Mouse (Mus musculus) heart, embryonic 14.5 days (tissue): Measurements from ENCODE around the gene 1110008P14Rik. TPM values are rescaled to one million over a fixed set of nuclear protein-coding genes. Genes with fewer than 3 reads are reported as not detected.

Experiments
- ATAC-seq: fragments of 200-750 bp; cut with Nextera tagmentation; 2 replicates; pipeline ENCODE4 v1.8.0; 2017; ENCODE audit warnings: low read depth, moderate TSS enrichment; ENCODE audit not compliant: insufficient number of reproducible peaks, insufficient read depth, low FRiP score
- H3K27ac ChIP-seq, 2 experiments: fragments of 200-500 bp in 1 of 2; fragments of 300-500 bp in 1 of 2; sonication (generic) in 1 of 2; replicated peaks in 1 of 2; 2 replicates each; pipeline ENCODE4 v1.5.1; 2012 to 2014; ENCODE audit warnings: low read depth in 2 of 2, low read length in 2 of 2, control low read depth in 1 of 2, mild to moderate bottlenecking in 1 of 2, mixed read lengths in 1 of 2; ENCODE audit not compliant: control insufficient read depth in 1 of 2, insufficient read depth in 1 of 2
- H3K27me3 ChIP-seq: fragments of 300-500 bp; sonication (generic); 2 replicates; pipeline ENCODE4 v1.6.1; 2014; ENCODE audit warnings: mild to moderate bottlenecking, low read length, control low read depth; ENCODE audit not compliant: control insufficient read depth, insufficient read depth
- H3K36me3 ChIP-seq: fragments of 300-500 bp; sonication (generic); 2 replicates; pipeline ENCODE4 v1.6.1; 2014; ENCODE audit warnings: mild to moderate bottlenecking, control low read depth, low read length, mixed read lengths; ENCODE audit not compliant: control insufficient read depth, insufficient read depth
- H3K4me1 ChIP-seq, 2 experiments: fragments of 200-500 bp in 1 of 2; fragments of 300-500 bp in 1 of 2; sonication (generic) in 1 of 2; 2 replicates each; pipeline ENCODE4 v1.6.1; 2012 to 2014; ENCODE audit warnings: low read length in 2 of 2, control low read depth in 1 of 2, mixed read lengths in 1 of 2; ENCODE audit not compliant: control insufficient read depth in 2 of 2, insufficient read depth in 2 of 2
- H3K4me2 ChIP-seq: fragments of 300-500 bp; sonication (generic); 2 replicates; pipeline ENCODE4 v1.6.1; 2014; ENCODE audit warnings: mild to moderate bottlenecking, low read length
- H3K4me3 ChIP-seq, 2 experiments: fragments of 200-500 bp in 1 of 2; fragments of 300-500 bp in 1 of 2; sonication (generic) in 1 of 2; 2 replicates each; pipeline ENCODE4 v1.5.1; 2012 to 2014; ENCODE audit warnings: low read length in 2 of 2, mild to moderate bottlenecking in 2 of 2, control low read depth in 1 of 2, low read depth in 1 of 2, moderate library complexity in 1 of 2; ENCODE audit not compliant: control insufficient read depth in 1 of 2, insufficient read depth in 1 of 2
- H3K9ac ChIP-seq: fragments of 300-500 bp; sonication (generic); 2 replicates; pipeline ENCODE4 v1.6.1; 2014; ENCODE audit warnings: mild to moderate bottlenecking, low read length
- H3K9me3 ChIP-seq: fragments of 300-500 bp; sonication (generic); 2 replicates; pipeline ENCODE4 v1.6.1; 2016; ENCODE audit warnings: low read length, control low read depth; ENCODE audit not compliant: control insufficient read depth
- WGBS: fragments of 180-500 bp; shearing (Covaris S2); extraction: QIAGEN DNeasy Blood & Tissue Kit; methylation state at CpG from one replicate; pipeline ENCODE4 v1.1.7; 2014; 5-methylcytosine and 5-hydroxymethylcytosine counted together
- polyA plus RNA-seq: library from polyadenylated mRNA; unstranded; fragments of >200 nt; fragmentation: Nextera tagmentation; extraction: Ambion mirVana; gene quantifications from 2 replicates; pipeline ENCODE4 v1.2.1, GENCODE M21; 2014

The 1110008P14Rik gene
- polyA plus RNA-seq = 56.6 and 64.5 TPM in 2 replicates

DNA sequence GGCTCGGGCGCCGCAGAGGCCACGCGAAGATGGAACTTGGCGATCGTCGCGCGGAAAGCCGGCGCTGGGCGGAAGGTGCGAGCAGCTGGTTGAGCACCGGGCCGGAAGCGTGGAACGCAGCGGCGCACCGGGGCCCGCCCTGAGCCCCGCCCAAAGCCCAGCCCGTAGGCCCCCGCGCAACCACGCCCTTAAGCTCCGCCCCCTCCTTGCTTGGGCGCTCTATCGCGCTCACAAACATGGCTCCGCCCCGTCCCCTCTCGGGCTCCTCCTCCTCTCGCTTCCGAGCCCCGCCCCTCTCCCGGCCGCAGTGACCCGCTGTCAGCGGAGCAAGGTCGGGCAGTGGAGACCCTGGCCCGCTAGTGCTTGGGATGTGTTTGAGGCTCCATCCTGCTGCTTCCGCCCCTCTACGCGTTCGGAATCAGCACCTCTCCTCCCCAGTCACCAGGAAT is at the start of gene 1110008P14Rik:
Gene 1110008P14Rik, minus strand, starts transcription at position 164 of the 449 bp plus-strand sequence.
- peak within 1 kb of the TSS; percentile 68 to 79 for H3K4me3 ChIP-seq
- H3K27me3 ChIP-seq = peaks cover 8% of the 10 kb centered on the region; the same call in 1 of the 2 replicates
- peak within 1 kb of the TSS; percentile 70 for H3K9ac ChIP-seq
- WGBS = under 1% methylated on average over 31 of the region's 47 CpGs
- H3K36me3 ChIP-seq = peaks cover 29% of the 10 kb centered on the region
- no peaks in the 10 kb centered on the region for H3K9me3 ChIP-seq
- H3K4me1 ChIP-seq = peaks cover 2 to 7% of the 10 kb centered on the region in 2 experiments; a peak in 3 of 4 replicates
- ATAC-seq = peak; percentile 87
- H3K4me2 ChIP-seq = peak within 1 kb of the TSS; percentile 97
- peak within 1 kb of the TSS in 1 of 2 experiments; percentile 3; a peak in 1 of 4 replicates for H3K27ac ChIP-seq

DNA sequence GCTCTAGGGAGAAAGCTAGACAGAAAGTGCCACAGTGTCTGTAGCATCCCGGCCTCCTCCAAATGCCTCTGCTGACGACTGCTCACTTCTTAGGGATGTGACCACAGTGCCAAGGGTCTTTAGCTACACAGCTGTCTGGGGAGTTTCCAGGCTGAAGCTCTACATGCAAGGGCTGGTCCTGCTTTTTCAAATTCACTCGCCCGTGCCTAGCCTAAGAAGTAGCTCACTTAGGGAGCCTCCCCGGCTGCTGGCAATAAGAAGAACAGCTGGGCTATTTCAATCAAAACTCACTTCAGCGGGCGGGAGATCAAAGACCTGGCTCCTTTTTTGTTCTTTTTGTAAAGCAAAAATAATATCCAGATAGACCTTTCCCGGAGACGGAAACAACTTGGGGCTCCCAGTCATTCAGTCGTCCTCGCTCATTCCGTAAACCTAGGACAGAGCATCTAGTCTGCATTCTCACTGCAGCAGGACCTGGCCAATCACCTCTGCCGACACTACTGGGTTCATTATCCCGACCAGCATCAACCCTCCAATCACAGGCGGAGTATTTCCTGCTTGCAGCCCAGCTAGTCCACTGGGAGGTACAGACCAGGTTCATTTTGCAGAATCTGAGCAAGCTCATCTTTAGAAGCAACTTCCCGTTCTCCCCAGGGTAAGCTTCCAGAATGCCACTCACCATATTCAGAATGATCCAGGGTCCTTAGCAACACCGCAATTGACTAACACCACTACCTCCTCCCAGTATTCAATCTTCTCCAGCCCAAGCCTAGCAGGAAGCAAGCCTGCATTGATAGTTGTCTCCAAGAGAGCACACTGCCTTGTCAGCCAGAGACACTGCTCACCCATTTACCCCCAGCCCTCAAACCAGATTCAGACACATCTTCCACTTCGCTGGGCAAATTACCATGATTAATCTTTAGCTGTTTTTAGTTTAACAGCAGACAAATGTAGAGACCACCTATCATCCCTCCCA is 49.3 kb upstream of the 1110008P14Rik start:
- WGBS = 7% methylated on average over 18 of the region's 18 CpGs
- Histone ChIP-seq H3K36me3 (no peaks in the 10 kb centered on the region), H3K27me3 (no peaks in the 10 kb centered on the region), H3K27ac (peak overlapping the region; percentile 52 to 65), H3K9ac (peak overlapping the region; percentile 69), H3K4me2 (peak overlapping the region; percentile 65), H3K4me1 (peaks cover 20 to 21% of the 10 kb centered on the region in 2 experiments), H3K9me3 (no peaks in the 10 kb centered on the region), H3K4me3 (peak overlapping the region; percentile 40 to 41)
- peak; percentile 82 for ATAC-seq

DNA sequence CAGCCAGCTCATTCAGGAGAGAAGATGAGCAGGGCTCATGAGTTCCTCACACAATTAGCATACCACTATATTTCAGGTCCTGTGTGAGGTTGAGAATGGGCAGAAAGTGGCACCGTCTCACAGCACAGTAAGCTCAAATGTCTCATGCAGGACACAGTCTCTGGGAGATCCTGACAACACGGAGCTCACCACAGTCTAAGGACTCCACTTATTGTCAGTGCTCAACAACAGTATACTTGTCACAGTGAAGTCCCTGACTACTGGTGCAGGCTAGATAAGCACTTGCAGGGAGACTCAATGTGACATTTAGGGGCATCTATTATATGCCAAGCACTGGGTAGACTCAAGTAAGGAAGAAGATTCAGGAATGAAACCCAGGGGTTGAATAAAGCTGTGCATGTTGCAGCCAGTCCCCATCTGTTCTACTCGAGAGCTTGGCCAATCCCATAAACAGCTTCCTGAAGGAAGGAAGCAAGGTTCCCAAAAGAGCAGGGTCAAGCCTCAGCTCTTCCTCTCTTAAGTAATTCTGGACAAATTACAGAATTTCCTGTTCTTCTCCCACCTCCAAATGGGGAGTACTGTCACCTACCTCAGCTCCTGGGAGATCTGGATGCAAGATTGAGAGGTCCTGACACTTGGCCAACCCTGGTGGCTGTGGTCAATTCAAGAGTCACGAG is 47.6 kb upstream of the 1110008P14Rik start:
- Histone ChIP-seq H3K4me2 (no peak overlapping the region), H3K4me1 (peaks cover 26 to 32% of the 10 kb centered on the region in 2 experiments), H3K9ac (no peak overlapping the region), H3K9me3 (no peaks in the 10 kb centered on the region), H3K27ac (no peak overlapping the region), H3K36me3 (no peaks in the 10 kb centered on the region), H3K27me3 (no peaks in the 10 kb centered on the region), H3K4me3 (no peak overlapping the region)
- WGBS = 73% methylated on average over 4 of the region's 4 CpGs
- ATAC-seq = no peak

DNA sequence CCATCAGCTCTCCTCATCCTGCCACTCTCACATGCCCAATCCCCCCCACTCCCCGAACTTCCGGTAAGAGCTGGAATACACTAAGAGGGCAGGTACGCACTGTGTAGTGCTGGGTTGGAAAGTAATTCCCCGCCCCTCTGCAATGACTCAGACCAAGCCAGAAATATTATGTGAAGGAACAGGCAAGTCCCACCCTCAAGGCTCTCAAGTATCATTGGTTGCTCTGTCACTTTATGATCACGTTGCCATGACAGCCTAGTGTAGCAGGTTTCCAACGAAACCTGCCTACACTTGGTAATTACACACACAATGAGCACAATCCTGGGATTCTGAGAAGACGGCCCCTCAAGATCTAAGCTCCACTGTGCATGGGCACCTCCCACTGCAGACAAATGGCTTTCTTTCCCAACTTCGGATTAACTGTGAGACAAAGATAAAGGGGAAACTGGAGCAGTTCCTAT is 46.6 kb upstream of the 1110008P14Rik start:
- Histone ChIP-seq H3K9me3 (no peaks in the 10 kb centered on the region), H3K4me1 (peaks cover 30 to 41% of the 10 kb centered on the region in 2 experiments), H3K9ac (no peak overlapping the region; the same call in 1 of the 2 replicates), H3K4me3 (no peak overlapping the region), H3K4me2 (no peak overlapping the region), H3K27ac (no peak overlapping the region), H3K27me3 (no peaks in the 10 kb centered on the region), H3K36me3 (no peaks in the 10 kb centered on the region)
- WGBS = 60% methylated on average over 8 of the region's 8 CpGs
- ATAC-seq = no peak

DNA sequence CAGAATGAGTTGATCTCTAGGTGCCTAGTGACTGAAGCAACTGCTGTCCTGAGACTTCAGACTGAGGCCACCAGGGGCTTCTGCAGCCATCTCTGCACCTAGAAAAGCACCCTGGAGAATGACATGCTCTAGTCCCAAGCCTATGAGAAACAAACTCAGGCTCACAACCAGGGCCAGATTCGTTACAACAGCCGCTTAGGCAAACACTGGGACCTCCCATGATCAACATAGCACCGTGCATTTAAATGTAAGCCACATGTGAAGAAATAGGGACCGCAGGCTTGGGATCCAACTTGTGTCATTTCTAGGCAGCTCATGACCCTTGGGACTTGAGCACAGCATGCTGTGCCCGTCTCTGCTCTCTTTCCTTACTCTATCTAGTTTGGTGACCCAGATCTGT is 46.0 kb upstream of the 1110008P14Rik start:
- Histone ChIP-seq H3K27me3 (no peaks in the 10 kb centered on the region), H3K27ac (no peak overlapping the region), H3K9ac (no peak overlapping the region), H3K36me3 (no peaks in the 10 kb centered on the region), H3K4me3 (no peak overlapping the region), H3K9me3 (no peaks in the 10 kb centered on the region), H3K4me2 (no peak overlapping the region), H3K4me1 (peaks cover 33 to 47% of the 10 kb centered on the region in 2 experiments)
- ATAC-seq = no peak
- WGBS = 82% methylated on average over 5 of the region's 5 CpGs

DNA sequence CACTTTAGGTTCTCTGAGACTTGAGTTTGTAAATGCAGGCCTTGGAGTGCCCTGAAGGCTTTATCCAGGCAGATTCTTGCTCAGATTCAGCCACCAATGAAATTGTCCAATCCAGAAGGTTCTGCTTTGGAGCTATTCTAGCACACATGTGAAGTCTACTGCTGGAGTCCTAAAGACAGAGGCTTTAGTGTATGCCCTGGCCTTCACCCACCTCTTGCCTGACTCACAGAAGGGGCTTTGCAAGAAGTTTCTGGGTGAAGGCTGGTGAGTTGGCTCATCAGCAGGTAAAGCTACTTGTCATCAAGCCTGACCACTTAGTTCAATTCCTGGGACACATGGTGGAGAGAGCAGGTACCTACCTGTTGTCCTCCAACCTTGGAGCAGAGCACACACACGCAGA is 44.4 kb upstream of the 1110008P14Rik start:
- Histone ChIP-seq H3K27me3 (no peaks in the 10 kb centered on the region), H3K4me1 (peaks cover 34 to 55% of the 10 kb centered on the region in 2 experiments), H3K36me3 (no peaks in the 10 kb centered on the region), H3K27ac (no peak overlapping the region), H3K4me3 (no peak overlapping the region), H3K9me3 (no peaks in the 10 kb centered on the region), H3K4me2 (no peak overlapping the region), H3K9ac (no peak overlapping the region)
- 88% methylated on average over 1 of the region's 1 CpGs for WGBS
- ATAC-seq = no peak

DNA sequence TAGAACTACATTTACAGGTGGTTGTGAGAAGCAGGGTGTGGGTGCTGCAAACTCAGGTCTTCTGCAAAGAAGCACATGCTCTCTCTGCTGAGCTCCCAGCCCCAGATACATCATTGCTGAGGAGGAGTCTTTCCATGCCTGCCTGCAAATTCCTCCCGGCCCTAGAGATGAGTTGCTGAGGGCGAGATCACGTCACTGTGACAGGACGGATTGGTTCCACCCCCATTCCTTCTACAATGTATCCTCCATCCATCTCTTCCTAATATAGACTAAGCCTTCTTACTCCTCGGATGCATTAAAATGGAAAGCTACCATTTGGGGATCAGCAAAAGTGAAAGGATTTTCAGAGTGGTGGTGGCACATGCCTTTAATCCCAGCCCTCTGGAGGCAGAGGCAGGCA is 43.8 kb upstream of the 1110008P14Rik start:
- peaks cover 5% of the 10 kb centered on the region for H3K36me3 ChIP-seq
- no peak overlapping the region for H3K9ac ChIP-seq
- no peak overlapping the region for H3K4me3 ChIP-seq
- WGBS = 51% methylated on average over 5 of the region's 5 CpGs
- ATAC-seq = no peak
- peaks cover 32 to 52% of the 10 kb centered on the region in 2 experiments for H3K4me1 ChIP-seq
- H3K27me3 ChIP-seq = no peaks in the 10 kb centered on the region
- no peaks in the 10 kb centered on the region for H3K9me3 ChIP-seq
- H3K4me2 ChIP-seq = no peak overlapping the region
- no peak overlapping the region for H3K27ac ChIP-seq
